Mouse (Mus musculus): Measurements from ENCODE around the gene Rs1.
A peak's percentile ranks its signal among the peaks of the same experiment; 100 is the strongest.
"Not testable (repeated sequence)": the region's sequence is repeated elsewhere in the genome, so short reads cannot be mapped to it uniquely, and the experiment has no call there.

Rs1 gene

DNA sequence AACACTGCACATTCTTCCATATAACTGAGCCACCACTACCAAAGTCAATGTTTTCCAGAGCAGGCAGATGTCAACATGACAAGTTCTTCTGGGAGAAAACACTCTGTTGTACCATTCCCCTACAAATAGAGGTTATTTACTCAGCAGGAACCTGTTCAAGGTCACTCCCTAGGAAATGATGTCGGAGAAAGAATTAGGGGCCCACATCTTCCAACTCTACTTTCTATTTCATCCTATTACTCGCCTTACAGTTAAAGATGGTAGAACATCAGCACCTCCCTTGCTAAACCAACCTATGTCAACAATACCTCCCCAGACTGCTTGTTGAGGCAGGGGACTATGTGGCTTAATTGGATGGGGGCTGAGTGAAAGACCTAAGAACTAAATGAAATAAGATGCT, at the start of gene Rs1:
TSS of gene Rs1 (plus strand) at position 301 of the 400 bp plus-strand sequence.
- DNase-seq: no peak

DNA sequence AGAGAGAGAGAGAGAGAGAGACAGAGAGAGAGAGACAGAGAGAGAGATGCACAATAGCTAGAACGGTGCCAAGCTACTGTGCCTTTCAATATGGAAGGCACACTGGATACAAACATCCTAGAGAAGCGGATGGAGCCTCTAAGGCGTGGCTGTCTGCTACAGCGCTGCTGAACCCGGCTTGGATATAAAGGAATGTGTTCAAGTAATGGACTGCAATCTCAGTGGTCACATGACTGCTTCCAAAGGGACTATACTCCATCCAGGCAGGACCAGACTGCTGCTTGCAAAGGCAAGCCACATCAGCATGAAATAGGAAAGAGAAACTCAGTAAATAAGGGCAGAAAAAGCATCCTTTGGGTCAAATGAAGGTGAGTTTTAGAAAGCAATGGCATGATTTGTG, 32.2 kb upstream of the Rs1 start, which contains the start of gene Ppef1:
TSS of gene Ppef1 (minus strand) at position 116 of the 400 bp plus-strand sequence.
- no peak for DNase-seq

DNA sequence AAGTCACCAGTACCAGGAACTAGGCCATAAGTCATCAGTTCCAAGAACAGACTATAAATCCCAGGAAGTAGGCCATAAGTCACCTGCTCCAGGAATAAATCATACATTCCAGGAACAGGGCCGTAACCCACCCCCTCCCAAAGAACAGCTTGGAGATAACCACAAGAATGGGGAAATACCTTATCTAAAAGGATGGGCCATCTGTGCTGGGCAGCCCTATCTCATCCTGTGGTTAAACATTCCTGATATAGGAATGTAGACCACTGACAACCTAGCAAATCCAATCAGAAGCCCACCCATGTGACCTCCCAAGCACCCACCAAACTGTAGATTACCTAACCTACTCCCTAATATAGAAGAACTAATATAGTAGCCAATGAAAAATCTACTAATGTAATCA, 22.4 kb upstream of the Rs1 start:
- DNase-seq: no peak

DNA sequence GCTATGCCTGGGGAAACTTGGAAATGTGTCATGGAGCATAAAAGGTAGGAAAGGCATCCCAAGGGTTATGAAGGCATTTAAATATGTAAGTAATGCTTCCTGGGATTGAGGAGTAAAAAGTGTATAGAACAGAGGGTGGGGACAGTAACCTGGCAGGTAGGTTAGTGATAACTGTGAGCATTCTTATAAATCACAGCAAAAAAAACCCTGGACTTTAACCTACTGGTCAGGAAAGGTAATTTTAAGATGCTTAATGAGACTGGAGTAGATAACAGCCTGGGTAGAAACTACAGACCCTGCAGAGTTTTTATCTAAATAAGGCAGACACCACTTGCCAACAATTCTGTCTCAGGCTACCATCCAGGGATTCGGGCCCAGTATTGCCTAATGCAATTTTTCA, 19.2 kb upstream of the Rs1 start:
- no peak for DNase-seq

DNA sequence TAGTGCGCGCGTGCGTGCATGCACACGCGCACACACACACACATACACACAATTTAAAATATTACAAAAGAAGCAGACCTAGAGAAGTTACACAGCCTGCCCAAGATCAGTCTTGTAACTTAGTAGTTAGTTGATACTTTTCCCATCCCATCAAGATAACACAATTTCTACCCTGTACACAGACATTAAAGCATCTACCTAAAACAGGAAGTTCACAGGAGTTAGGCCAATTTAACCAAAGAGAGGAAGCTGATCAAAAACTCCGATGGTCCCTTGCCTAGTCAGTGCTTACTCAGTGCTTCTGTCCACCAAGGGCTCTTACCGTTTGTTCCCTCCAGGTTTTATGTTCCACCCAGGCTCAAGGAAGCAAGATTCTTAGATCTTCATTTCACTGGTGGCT, 17.0 kb upstream of the Rs1 start:
- DNase-seq: no peak

DNA sequence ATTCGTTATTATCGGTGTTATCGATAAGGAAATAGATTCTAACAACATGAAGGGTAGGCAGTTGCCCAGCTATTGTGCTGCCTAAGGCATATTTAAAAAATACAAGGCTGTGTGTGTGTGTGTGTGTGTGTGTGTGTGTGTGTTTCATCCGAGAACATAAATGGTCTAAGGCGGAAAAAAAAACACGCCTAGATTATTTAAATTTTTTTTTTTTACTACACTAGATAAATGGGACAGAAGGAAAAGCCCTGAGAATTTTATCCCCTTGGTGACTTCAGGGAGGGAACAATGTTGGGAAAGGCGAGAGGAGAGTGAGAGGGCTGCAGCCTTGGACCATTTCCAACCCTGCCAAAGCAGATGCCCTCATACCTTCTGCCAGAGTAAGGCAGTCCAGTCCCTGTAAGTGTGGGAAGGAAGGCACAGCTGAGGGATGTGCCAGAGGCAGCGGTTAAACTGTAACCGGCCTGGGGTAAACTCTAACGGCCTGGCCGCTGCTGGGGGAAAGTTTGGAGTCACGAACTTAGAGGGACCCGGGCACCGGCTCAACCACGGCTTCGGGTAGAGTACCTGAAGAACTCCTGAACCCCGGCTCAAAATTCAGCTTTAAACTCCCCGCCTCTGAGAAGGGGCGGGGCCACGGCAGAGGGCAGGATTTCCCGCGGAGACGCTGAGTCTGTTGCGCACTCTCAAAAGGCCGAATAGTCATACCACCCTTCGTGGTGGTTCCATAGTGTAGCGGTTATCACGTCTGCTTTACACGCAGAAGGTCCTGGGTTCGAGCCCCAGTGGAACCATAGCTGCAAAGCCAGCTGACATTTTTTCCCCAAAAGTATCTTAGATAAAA, 2.2 kb upstream of the Rs1 start:
- DNase-seq: peak; percentile 90

DNA sequence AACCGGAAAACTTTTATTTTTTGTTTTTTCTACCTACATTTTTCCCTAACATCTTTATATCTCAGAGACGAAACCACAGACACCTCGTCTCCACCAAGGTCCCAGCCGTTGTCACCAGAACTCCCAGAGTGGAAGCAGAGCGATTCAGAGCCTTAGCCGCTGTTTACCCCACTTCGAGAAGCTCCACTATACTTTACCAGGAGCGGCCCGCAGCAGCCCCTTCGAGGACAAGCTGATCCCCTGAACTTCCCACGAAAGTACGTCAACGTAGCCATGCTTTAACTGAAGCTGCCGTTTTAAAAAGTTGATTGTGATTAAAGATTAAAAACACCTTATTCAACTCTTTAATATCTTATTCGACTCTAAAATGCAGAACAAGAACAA, 1.6 kb upstream of the Rs1 start:
- peak; percentile 57 for DNase-seq

DNA sequence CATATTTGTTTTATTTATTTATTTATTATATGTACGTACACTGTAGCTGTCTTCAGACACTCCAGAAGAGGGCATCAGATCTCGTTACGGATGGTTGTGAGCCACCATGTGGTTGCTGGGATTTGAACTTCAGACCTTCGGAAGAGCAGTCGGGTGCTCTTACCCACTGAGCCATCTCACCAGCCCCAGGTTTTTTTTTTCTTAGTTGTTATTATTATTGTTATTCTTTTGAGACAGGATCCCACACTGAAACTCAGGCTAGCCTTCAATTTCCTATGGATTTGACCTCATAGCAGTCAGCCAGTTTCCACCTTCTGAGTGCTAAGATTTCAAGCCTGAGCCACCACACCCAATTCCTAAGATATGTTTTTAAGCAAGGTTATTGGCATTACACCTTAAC, 1.8 kb downstream of the Rs1 start:
- DNase-seq: not testable (repeated sequence)

DNA sequence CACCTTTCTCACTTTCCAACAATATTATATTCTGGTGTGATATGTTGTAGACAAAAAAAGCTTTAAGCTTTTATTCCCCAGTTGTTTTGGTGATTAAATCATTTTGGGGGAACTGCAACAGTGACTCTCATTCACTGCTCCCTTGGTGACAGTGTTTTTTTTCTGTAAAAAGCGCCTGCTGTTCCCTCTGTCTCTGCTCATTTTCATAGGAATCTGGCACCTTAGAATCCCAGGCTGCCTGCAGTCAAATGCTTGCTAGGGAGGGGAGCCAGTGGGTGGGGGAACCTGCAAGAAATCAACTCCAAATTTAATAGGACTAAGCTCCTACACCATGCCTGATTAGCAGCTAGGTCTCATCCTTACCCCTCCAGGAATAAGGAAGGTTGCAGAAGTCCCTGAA, 5.2 kb downstream of the Rs1 start:
- DNase-seq: no peak

DNA sequence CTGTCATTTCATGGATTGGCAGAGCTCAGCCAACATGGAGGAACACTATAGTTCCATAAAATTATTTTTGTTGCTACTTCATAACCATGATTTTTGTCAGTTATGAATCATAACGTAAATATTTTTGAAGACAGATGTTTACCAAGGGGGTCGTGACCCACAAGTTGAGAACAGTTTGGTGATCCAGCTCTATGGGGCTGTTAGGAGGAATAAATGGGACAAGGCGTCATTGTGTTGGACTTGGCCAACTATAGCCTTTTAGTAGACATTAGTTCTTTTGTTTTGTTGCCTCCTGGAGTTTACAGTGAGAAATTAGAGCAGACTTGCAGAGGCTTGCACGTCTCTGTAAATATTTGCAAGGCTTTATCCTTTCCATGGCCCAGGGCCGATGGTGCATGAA, 14.5 kb downstream of the Rs1 start:
- DNase-seq: no peak

DNA sequence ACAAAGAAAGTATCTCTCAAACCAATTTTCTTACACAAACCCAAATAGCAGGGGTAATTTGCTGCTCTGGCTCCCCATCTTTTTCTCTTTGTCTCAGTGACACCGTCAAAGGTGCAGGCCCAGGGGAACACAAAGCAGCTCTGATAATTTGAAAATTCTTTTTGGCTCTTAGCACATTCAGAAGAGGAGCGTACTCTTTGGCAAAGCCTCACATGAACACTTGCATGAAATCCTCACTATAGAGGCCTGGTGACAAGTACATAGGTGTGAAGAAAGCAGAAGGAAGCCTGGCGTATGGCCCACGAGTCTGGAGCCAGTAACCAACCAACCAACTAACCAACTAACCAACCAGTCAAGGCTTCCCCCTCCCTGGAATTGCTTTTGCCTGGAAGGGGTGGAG, 27.1 kb downstream of the Rs1 start:
- DNase-seq: no peak

DNA sequence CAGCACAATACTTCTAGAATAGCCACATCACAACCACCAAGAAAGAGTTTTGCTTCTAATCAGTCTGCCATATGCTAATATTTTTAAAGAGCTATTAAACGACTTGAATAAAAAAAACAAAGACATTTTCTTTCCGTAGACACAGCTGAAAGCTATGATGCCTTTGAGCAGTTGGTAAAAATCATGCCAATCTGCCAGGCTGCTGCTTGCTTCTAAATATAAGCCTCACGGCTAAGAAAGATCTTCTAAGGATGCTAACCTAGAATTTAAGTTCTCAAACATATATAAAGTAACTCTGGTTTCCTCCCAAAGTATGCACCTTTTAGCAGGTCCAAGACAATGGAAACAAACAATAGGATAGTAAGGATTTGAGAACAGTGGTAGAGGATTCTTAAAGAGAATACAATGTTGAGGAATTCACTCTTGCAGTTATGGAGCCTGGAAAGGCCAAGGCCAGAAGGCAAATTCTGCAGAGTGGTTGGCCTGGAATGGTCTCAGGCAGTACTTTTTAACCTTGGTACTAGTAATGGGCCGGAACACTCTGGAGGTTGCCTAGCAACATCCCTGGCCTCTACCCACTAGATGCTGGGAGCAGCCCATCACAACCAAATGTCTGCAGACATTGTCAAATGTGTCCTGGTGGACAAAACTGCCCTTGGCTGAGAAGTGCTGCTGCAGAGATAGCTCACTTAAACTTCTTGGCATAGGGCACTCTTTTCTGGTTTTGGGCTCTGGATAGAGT, 36.8 kb downstream of the Rs1 start:
- DNase-seq: no peak

DNA sequence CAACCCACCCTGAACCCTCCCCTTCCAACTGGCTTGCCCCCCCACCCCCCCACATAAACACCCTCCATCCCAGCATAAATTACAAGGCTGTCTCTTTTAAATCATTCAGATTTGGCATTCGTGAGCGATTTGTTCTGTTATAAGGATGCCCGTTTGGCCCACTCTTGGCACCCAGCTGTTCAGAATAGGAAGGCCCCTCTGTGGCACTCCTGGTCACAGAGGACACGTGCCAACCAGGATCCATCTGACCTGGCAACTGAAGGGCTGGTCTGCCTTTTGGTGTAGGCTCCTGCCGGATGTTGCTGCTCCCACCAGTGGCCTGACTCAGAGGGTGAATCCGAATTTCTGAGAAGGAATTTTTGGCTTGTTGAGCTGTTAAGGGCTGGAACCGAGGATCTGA, 40.4 kb downstream of the Rs1 start:
- DNase-seq: no peak
